Mouse (Mus musculus) heart, embryonic 16.5 days (tissue): Measurements from ENCODE around the gene Flywch1. TPM values are rescaled to one million over a fixed set of nuclear protein-coding genes. Genes with fewer than 3 reads are reported as not detected.

Source experiments
- ATAC-seq: fragments of 200-750 bp; cut with Nextera tagmentation; replicated peaks from 2 replicates; pipeline ENCODE4 v1.8.0; 2017; ENCODE audit warnings: moderate number of reproducible peaks; ENCODE audit not compliant: insufficient read depth, low FRiP score; ENCODE audit errors: extremely low read depth
- H3K27ac ChIP-seq: fragments of 300-500 bp; sonication (generic); 2 replicates; pipeline ENCODE4 v1.5.1; 2014; ENCODE audit warnings: mild to moderate bottlenecking, low read length, control low read depth, moderate library complexity
- H3K27me3 ChIP-seq: fragments of 300-500 bp; sonication (generic); 2 replicates; pipeline ENCODE4 v1.6.1; 2014; ENCODE audit warnings: low read length, mixed read lengths; ENCODE audit not compliant: control insufficient read depth, insufficient read depth
- H3K36me3 ChIP-seq: fragments of 300-500 bp; sonication (generic); 2 replicates; pipeline ENCODE4 v1.6.1; 2014; ENCODE audit not compliant: control insufficient read depth, insufficient read depth
- H3K4me1 ChIP-seq: fragments of 300-500 bp; sonication (generic); 2 replicates; pipeline ENCODE4 v1.6.1; 2014; ENCODE audit warnings: low read length, mixed read lengths; ENCODE audit not compliant: control insufficient read depth, insufficient read depth
- H3K4me2 ChIP-seq: fragments of 300-500 bp; sonication (generic); 2 replicates; pipeline ENCODE4 v1.6.1; 2014; ENCODE audit warnings: low read depth, mild to moderate bottlenecking, control low read depth, low read length
- H3K4me3 ChIP-seq: fragments of 300-500 bp; sonication (generic); 2 replicates; pipeline ENCODE4 v1.5.1; 2014; ENCODE audit warnings: mild to moderate bottlenecking, control low read depth, low read length
- H3K9ac ChIP-seq: fragments of 300-500 bp; sonication (generic); 2 replicates; pipeline ENCODE4 v1.6.1; 2014; ENCODE audit warnings: low read length, control low read depth
- H3K9me3 ChIP-seq: fragments of 300-500 bp; sonication (generic); replicated peaks from 2 replicates; pipeline ENCODE4 v1.6.1; 2016; ENCODE audit warnings: low read length; ENCODE audit not compliant: control insufficient read depth
- WGBS: fragments of 180-500 bp; shearing (Covaris S2); extraction: QIAGEN DNeasy Blood & Tissue Kit; methylation state at CpG from one replicate; pipeline ENCODE4 v1.1.7; 2014; 5-methylcytosine and 5-hydroxymethylcytosine counted together
- polyA plus RNA-seq: library from polyadenylated mRNA; unstranded; fragments of >200 nt; fragmentation: Nextera tagmentation; extraction: Ambion mirVana; gene quantifications from 2 replicates; pipeline ENCODE4 v1.2.1, GENCODE M21; 2015

The Flywch1 gene
- polyA plus RNA-seq, 1 experiment from 2014 or later: 42.2 TPM

DNA sequence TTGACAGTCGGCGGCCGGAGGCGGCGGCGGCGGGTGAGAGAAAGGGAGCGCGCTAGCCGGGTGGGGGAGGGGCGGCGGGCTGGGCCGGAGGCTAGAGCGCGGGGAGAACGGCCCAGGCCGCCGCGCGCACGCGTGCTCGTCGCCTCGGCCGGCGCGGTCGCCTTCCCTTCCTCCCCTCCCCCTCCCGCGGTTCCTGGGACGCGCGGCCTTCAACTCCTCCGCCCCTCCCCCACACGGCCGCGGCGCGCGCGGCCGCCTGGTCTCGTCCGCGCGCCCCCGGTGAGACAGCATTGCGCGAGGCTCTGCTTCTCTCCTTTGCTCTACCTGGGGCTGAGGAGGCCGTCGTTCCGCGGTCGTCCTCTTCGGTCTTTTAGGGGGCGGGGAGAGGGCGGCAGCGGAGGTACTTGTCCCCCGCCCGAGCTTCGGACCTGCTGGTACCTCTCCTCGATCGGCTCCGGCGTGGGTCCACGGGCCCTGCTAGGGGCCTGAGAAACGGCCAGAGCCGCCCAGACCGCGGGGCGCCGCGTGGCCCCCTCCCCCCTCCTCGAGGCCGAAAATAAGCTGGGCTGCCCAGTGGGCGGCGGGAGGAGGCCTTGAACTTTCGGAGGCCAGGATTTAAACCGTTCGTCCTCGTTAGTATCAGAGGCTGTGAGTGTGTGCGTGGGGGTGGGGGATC lies 32.1 kb upstream of the Flywch1 start:
- Histone ChIP-seq H3K27ac (peak overlapping the region; percentile 96), H3K4me2 (peak overlapping the region; percentile 77), H3K36me3 (peaks cover 4% of the 10 kb centered on the region), H3K4me3 (peak overlapping the region; percentile 80), H3K9ac (peak overlapping the region; percentile 92), H3K27me3 (no peaks in the 10 kb centered on the region), H3K4me1 (peaks cover 24% of the 10 kb centered on the region), H3K9me3 (no peaks in the 10 kb centered on the region)
- under 1% methylated on average over 51 of the region's 83 CpGs for WGBS
- peak; percentile 46 for ATAC-seq

DNA sequence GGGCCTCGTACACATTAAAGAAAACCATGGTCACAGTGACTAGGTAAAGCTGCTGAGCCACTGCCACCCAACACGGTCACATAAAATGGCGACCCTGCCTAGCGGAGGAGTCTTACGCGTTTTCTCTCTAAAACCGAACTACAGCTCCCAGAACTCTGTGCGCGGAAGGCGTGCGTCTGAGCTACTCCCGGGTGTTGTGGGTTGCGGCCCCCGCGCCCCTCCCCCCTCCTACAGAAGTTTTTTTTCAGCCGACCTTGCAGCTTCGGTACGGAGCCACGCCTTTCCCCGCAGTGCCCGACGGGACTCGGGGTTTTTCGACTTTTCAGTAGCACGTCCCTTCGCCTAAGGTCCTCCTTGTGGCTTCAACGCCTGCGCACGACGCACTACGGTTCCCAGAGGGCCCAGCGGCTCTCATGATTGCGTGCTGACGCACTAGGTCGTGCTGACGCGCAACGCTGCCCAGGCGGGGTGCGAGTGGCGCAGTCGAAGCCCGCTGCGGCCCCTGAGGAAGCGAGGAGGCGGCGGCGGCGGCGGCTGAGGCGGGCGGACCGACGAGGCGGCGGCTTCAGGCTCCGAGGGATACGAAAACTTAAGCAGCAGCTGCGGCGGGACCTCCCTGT lies 31.5 kb upstream of the Flywch1 start:
- H3K4me3 ChIP-seq: peak overlapping the region; percentile 80
- H3K36me3 ChIP-seq: no peaks in the 10 kb centered on the region
- peaks cover 24% of the 10 kb centered on the region for H3K4me1 ChIP-seq
- no peaks in the 10 kb centered on the region for H3K27me3 ChIP-seq
- peak overlapping the region; percentile 84 for H3K4me2 ChIP-seq
- H3K9ac ChIP-seq: peak overlapping the region; percentile 92
- peak; percentile 97 for ATAC-seq
- H3K9me3 ChIP-seq: no peaks in the 10 kb centered on the region
- peak overlapping the region; percentile 96 for H3K27ac ChIP-seq
- under 1% methylated on average over 58 of the region's 60 CpGs for WGBS

DNA sequence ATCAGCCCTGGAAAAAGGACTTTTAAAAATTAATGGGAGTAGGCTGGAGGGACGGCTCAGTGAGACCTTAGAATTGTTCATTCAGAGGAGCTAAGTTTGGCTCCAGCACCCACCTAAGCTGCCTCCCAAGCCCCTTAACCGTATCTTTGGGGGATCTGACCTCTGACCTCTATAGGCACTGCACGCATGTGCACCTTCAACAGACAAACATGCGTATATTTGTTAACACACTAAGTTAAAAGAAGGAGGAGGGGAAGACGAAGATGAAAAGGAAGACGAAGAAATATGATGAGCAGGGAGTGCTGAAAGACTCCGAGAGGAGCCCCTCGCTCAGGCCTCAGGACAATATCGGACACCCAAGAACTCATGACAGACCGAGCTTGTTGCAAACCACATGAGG lies 30.2 kb upstream of the Flywch1 start:
- H3K9ac ChIP-seq: no peak overlapping the region
- no peak overlapping the region for H3K4me3 ChIP-seq
- no peak overlapping the region for H3K27ac ChIP-seq
- no peaks in the 10 kb centered on the region for H3K36me3 ChIP-seq
- H3K27me3 ChIP-seq: no peaks in the 10 kb centered on the region
- H3K4me1 ChIP-seq: peaks cover 19% of the 10 kb centered on the region
- H3K9me3 ChIP-seq: no peaks in the 10 kb centered on the region
- WGBS: 94% methylated on average over 10 of the region's 10 CpGs
- no peak overlapping the region for H3K4me2 ChIP-seq
- no peak for ATAC-seq

DNA sequence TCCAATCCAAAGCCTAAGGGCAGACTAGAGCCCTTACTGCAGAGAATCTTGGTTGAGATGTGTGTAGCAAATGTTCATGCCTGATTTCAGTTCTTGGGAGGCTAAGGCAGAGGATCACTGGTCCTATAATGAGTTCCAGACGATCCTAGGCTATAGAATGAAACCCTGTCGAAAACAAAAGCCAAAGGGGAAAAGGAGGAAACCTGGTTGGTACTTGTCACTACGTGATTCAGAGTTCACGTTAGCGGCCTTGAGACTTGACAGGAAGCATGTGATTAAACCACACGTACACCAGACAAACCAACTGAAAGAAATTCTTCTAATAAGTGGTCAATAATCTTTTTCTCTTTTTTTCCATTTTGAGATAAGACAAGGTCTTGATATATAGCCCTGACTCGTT lies 25.9 kb upstream of the Flywch1 start:
- no peak overlapping the region for H3K4me3 ChIP-seq
- 65% methylated on average over 7 of the region's 7 CpGs for WGBS

DNA sequence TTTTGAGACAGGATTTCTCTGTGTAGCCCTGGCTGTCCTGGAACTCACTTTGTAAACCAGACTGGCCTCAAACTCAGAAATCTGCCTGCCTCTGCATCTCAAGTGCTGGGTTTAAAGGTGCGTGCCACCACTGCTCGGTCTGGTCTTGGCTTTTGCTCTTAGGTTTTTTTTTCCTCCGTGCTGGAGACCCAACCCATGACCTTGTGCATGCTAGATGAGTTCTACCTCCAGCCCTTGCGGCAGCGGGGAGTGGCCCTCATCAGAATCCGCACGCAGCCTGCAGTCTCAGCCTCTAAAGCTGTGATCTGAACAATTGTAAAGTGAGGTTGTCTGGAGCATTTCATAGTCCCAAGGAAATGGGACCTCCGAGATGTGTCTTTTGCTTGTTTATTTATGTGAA lies 23.9 kb upstream of the Flywch1 start:
- H3K9me3 ChIP-seq: no peaks in the 10 kb centered on the region
- H3K27me3 ChIP-seq: no peaks in the 10 kb centered on the region
- no peak overlapping the region for H3K4me3 ChIP-seq
- no peaks in the 10 kb centered on the region for H3K36me3 ChIP-seq
- WGBS: 92% methylated on average over 8 of the region's 8 CpGs
- H3K4me1 ChIP-seq: peaks cover 6% of the 10 kb centered on the region
- no peak for ATAC-seq
- no peak overlapping the region for H3K4me2 ChIP-seq
- H3K9ac ChIP-seq: no peak overlapping the region
- H3K27ac ChIP-seq: no peak overlapping the region

More for the DNA sequence above, 25.9 kb upstream of the Flywch1 start:
- no peaks in the 10 kb centered on the region for H3K36me3 ChIP-seq
- ATAC-seq: no peak
- no peaks in the 10 kb centered on the region for H3K9me3 ChIP-seq
- no peaks in the 10 kb centered on the region for H3K27me3 ChIP-seq
- no peak overlapping the region for H3K9ac ChIP-seq
- H3K4me2 ChIP-seq: no peak overlapping the region
- H3K27ac ChIP-seq: no peak overlapping the region
- H3K4me1 ChIP-seq: no peaks in the 10 kb centered on the region

DNA sequence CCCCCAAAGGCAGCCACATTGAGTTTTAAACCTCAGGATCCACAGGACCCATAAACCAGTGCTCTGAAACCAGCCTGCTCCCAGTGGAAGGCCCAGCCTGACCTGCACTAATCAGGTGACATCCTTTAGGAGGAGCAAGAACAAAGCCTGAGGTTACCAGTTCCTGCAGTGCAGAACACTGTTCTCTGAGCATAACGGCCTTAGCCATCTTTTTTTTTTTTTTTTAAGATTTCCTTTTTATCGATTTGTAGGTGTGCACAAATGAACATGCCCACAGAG lies 19.6 kb upstream of the Flywch1 start:
- Histone ChIP-seq H3K27me3 (no peaks in the 10 kb centered on the region), H3K4me3 (peak overlapping the region; percentile 65), H3K9ac (peak overlapping the region; percentile 92), H3K4me2 (peak overlapping the region; percentile 90), H3K9me3 (no peaks in the 10 kb centered on the region), H3K36me3 (no peaks in the 10 kb centered on the region), H3K27ac (peak overlapping the region; percentile 89), H3K4me1 (peaks cover 15% of the 10 kb centered on the region)
- ATAC-seq: no peak; the same call in 1 of the 2 replicates
- WGBS: 45% methylated on average over 2 of the region's 2 CpGs

DNA sequence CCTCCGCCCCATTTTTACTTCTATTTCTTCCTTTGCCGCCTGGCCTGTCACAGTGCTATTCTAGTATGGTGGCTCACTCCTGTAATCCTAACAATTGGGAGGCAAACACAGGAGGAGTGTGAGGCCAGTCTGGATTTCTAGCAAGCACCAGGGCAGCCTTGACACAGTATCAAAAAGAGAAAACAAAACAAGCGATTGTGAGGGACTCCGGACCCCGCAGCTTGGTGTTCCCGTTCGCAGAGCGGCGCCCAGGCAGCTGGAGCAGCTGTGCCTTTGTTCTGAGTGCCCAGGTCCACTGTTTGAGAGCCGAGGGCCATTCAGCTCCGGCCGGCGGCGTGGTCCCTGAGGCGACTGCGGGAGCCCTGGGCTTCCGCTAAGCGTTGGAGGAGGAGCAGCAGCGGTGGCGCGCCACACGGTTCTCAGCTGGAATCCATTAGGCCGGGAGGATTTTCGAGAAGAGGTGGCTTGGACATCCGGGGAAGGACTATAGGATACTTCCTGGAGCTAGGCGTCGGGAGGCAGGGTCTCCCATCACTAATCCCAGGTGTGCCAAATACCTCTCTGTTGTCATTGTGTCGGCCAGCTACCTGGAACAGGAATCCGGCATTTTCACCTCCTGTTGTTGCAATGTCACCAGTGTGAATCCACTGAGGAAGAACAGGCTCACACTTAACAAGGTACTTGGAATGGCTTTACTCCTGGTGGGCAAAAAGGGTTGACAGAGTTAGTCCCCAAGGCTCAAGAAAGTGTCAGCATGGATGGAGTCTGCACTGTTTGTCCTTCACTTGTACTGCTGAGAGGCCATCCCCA lies 19.1 kb upstream of the Flywch1 start, which contains the start of gene Srrm2:
Gene Srrm2 (plus strand): TSS at position 264 of the 810 bp plus-strand sequence.
- Histone ChIP-seq H3K4me1 (peaks cover 15% of the 10 kb centered on the region), H3K4me3 (peak within 1 kb of the TSS; percentile 65), H3K36me3 (no peaks in the 10 kb centered on the region), H3K27me3 (no peaks in the 10 kb centered on the region), H3K9me3 (no peaks in the 10 kb centered on the region), H3K27ac (peak within 1 kb of the TSS; percentile 89), H3K4me2 (peak within 1 kb of the TSS; percentile 90), H3K9ac (peak within 1 kb of the TSS; percentile 92)
- 3% methylated on average over 29 of the region's 29 CpGs for WGBS
- peak; percentile 68; the same call in 1 of the 2 replicates for ATAC-seq

DNA sequence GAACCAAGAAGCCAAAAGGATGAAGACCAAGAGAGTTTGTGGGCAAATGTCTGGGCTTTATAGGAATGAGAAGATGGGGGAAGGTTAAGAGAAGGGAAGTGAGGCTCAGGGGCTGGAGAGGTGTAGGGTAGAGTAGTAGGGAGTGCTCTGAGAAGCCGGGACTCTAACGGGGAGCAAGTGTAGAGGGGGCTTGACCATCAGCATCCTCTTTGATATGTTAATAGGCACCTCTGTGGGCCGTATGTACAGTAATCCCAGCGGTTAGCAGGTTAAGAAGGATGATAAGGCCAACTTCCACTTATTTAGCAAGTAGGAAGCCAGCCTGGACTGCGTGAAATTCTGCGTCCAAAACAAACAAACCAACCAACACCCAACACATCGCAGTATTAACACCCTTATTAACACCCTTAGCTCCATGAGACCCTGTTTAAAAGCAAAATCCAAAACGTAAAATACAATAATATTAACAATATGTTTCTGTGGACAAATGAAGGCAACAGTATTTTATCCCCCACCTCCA lies 18.4 kb upstream of the Flywch1 start:
- Histone ChIP-seq H3K27ac (peak overlapping the region; percentile 89), H3K4me2 (peak overlapping the region; percentile 90), H3K36me3 (no peaks in the 10 kb centered on the region), H3K4me1 (peaks cover 15% of the 10 kb centered on the region), H3K9ac (peak overlapping the region; percentile 92), H3K9me3 (no peaks in the 10 kb centered on the region), H3K27me3 (no peaks in the 10 kb centered on the region), H3K4me3 (peak overlapping the region; percentile 65)
- WGBS: 20% methylated on average over 8 of the region's 8 CpGs
- ATAC-seq: no peak

DNA sequence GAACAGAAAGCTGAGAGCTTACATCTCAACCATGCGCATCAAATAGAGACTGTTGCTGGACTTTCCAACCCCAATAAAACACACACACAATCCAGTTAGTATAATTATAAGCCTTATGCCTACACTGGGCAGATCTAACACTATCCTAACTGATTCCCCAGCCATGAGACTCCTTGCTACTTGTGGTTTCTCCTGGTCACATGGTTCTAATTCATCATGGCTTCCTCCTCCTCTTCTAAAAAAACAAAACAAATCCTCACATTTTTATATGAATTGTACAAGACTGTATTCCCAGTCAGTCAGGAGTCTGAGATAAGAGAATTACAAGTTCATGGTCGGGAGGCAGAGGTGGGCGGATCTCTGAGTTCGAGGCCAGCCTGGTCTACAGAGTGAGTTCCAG lies 17.6 kb upstream of the Flywch1 start:
- 84% methylated on average over 4 of the region's 4 CpGs for WGBS

More for the DNA sequence above, 17.6 kb upstream of the Flywch1 start:
- Histone ChIP-seq H3K36me3 (no peaks in the 10 kb centered on the region), H3K4me2 (no peak overlapping the region), H3K27me3 (no peaks in the 10 kb centered on the region), H3K9me3 (no peaks in the 10 kb centered on the region), H3K4me1 (peaks cover 15% of the 10 kb centered on the region), H3K4me3 (no peak overlapping the region), H3K27ac (no peak overlapping the region), H3K9ac (no peak overlapping the region)
- ATAC-seq: no peak
